Mouse (Mus musculus) cortical plate, adult 2 months (tissue): ENCODE measurements around the gene Emilin2. TPM values are rescaled to one million over a fixed set of nuclear protein-coding genes. Genes with fewer than 3 reads are reported as not detected.
A peak's percentile ranks its signal among the peaks of the same experiment; 100 is the strongest.

Source experiments
- H3K27ac ChIP-seq: fragments of 200-500 bp; 2 replicates; pipeline ENCODE4 v1.5.1; 2012; ENCODE audit warnings: low read length, control low read depth, inconsistent platforms; ENCODE audit not compliant: insufficient read depth
- H3K4me1 ChIP-seq: fragments of 200-500 bp; 2 replicates; pipeline ENCODE4 v1.6.1; 2011; ENCODE audit warnings: low read length; ENCODE audit not compliant: control insufficient read depth, insufficient read depth
- H3K4me3 ChIP-seq: fragments of 200-500 bp; 2 replicates; pipeline ENCODE4 v1.5.1; 2011; ENCODE audit warnings: mild to moderate bottlenecking, low read length, control low read depth; ENCODE audit not compliant: insufficient read depth
- CTCF ChIP-seq: fragments of 200-500 bp; IDR thresholded peaks from 2 replicates; pipeline ENCODE4 v1.5.1; 2011; ENCODE audit warnings: mild to moderate bottlenecking, control low read depth, low read length; ENCODE audit not compliant: insufficient read depth; ENCODE audit errors: extremely low read depth
- POLR2A ChIP-seq: fragments of 200-500 bp; IDR thresholded peaks from 2 replicates; pipeline ENCODE4 v1.6.1; 2011; ENCODE audit warnings: mild to moderate bottlenecking, low read length, control low read depth; ENCODE audit not compliant: insufficient read depth; ENCODE audit errors: extremely low read depth
- polyA plus RNA-seq: library from polyadenylated mRNA; depleted of rRNA; stranded (reverse); fragments of >200 nt; gene quantifications from 2 replicates; pipeline ENCODE4 v1.2.3, GENCODE M21; 2012

The Emilin2 gene
- polyA plus RNA-seq, 1 experiment, result 1.7 TPM

DNA sequence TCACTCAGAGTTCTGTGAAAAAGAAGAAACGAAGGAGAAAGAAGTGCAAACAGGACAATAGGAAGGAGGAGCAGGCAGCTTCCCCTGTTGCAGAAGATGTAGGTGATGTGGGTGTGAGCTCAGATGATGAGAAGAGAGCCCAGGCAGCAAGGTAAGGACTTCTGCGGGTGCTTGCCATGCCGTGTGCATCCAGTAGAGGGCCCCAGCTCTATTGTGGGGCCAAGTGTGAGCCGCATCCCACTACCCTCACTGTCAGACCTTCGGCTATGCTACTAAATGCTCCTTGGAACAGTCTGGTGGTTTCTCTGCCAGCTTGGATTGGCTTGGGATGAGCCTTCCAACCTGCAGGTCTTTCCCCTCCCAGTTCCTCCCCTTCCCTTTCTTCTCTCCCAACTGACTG is 86.7 kb downstream of the Emilin2 start:
- Histone ChIP-seq H3K4me1 (no peaks in the 10 kb centered on the region; the same call in none of the 2 replicates), H3K27ac (no peak overlapping the region), H3K4me3 (no peak overlapping the region)
- TF ChIP-seq CTCF, result peak; percentile 33; the same call in 1 of the 2 replicates
- TF ChIP-seq POLR2A, result no peak

- no peak overlapping the region for H3K4me3 ChIP-seq
- no peak overlapping the region for H3K27ac ChIP-seq
- TF ChIP-seq POLR2A (no peak), CTCF (no peak)
- H3K4me1 ChIP-seq, result no peaks in the 10 kb centered on the region; the same call in none of the 2 replicates
Measured at GRCm38 (mm10) chr17:71224521-71224920, 87.3 kb downstream of the Emilin2 start.

DNA sequence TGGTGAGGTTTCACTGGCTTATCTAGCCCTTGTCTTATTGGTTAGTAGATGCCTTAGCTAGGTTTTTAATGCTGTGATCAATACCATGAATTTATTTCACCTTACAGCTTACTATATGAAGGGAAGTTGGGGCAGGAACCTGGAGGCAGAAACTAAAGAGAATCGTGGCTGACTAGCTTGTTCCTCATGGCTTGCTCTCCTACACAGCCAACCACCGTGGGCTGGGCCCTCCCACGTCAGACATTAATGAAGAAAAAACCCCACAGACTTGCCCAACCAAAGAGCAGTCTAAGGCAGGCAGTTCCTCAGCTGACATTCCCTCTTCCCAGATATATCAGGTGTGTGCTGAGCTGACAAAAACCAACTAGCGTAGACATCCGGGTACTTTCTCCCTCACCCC is 88.1 kb downstream of the Emilin2 start:
- H3K27ac ChIP-seq, result no peak overlapping the region
- H3K4me1 ChIP-seq, result no peaks in the 10 kb centered on the region; the same call in none of the 2 replicates
- H3K4me3 ChIP-seq, result no peak overlapping the region
- TF ChIP-seq POLR2A (no peak), CTCF (no peak)

- H3K4me1 ChIP-seq, result no peaks in the 10 kb centered on the region; the same call in 1 of the 2 replicates
- no peak overlapping the region for H3K4me3 ChIP-seq
- H3K27ac ChIP-seq, result no peak overlapping the region
- no peak for TF ChIP-seq CTCF
- TF ChIP-seq POLR2A, result no peak
Measured at GRCm38 (mm10) chr17:71221383-71221782, 90.4 kb downstream of the Emilin2 start.

GRCm38 (mm10) chr17:71217111-71217685 is 94.6 kb downstream of the Emilin2 start:
- Histone ChIP-seq H3K4me3 (no peak overlapping the region), H3K27ac (no peak overlapping the region)
- TF ChIP-seq CTCF, result no peak
- TF ChIP-seq POLR2A, result no peak

GRCm38 (mm10) chr17:71216263-71216662 is 95.5 kb downstream of the Emilin2 start:
- Histone ChIP-seq H3K4me3 (no peak overlapping the region), H3K4me1 (peaks cover 7% of the 10 kb centered on the region), H3K27ac (no peak overlapping the region)
- TF ChIP-seq CTCF (no peak), POLR2A (no peak)

More at GRCm38 (mm10) chr17:71217111-71217685, 94.6 kb downstream of the Emilin2 start:
- peaks cover 4% of the 10 kb centered on the region for H3K4me1 ChIP-seq

- H3K4me1 ChIP-seq, result peaks cover 7% of the 10 kb centered on the region
- TF ChIP-seq POLR2A (no peak), CTCF (no peak)
- no peak overlapping the region for H3K4me3 ChIP-seq
- no peak overlapping the region for H3K27ac ChIP-seq
Measured at GRCm38 (mm10) chr17:71215241-71215839, 96.4 kb downstream of the Emilin2 start.

GRCm38 (mm10) chr17:71214514-71215240 is 97.1 kb downstream of the Emilin2 start:
- Histone ChIP-seq H3K4me1 (peaks cover 10% of the 10 kb centered on the region), H3K27ac (no peak overlapping the region), H3K4me3 (no peak overlapping the region)
- no peak for TF ChIP-seq POLR2A
- no peak for TF ChIP-seq CTCF

DNA sequence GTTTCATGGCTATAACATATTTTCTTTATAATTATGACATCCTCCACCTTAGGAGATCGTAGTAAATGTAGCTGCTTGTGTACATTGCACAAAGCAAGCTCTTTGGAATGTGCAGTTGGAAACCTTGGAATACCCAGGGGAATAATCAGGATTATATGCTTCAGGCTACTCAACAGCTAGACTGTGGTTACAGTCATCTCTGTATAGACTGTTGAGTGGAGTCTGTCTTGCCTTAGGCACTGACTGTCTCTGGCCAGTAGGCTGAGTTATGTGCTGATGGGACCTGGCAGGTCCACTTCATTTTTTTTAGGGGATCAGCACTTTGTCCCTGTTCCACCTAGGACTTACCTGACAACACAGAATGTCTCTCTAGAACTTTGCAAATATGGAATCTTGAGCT is 98.1 kb downstream of the Emilin2 start:
- H3K4me3 ChIP-seq, result no peak overlapping the region

More for the DNA sequence above, 98.1 kb downstream of the Emilin2 start:
- Histone ChIP-seq H3K27ac (no peak overlapping the region), H3K4me1 (peaks cover 10% of the 10 kb centered on the region)
- no peak for TF ChIP-seq POLR2A
